Mouse (Mus musculus): ENCODE results near the gene Gm45021. TPM values are rescaled to one million over a fixed set of nuclear protein-coding genes. Genes with fewer than 3 reads are reported as not detected.
A peak's percentile ranks its signal among the peaks of the same experiment; 100 is the strongest.

The Gm45021 gene
- polyA plus RNA-seq, 1 experiment from 2014 or later: not detected

DNA sequence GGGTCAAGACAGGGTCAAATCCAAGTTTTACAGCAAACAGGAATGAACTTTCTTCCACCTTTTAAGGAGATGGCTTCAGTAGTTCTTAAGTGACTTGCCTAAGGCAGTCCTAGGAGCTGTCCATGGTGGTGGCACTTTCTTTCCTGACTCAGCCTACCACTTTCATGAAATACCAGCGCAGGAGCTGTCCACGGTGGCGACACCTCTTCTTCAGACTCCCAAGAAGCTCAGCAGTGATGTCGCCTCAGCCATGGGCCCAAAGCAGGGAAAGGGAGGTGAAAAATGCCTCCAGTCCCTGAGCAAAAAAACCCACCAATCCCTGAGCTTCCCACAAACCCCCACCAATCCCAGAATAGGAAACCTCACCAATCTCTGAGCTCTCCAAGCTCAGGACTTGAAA is 36.5 kb upstream of the Gm45021 start:
- H3K27me3 ChIP-seq (replicated peaks; ENCODE audit: control insufficient read depth, insufficient read depth, low read length): no peaks in the 10 kb centered on the region
- H3K4me3 ChIP-seq (ENCODE audit: low read length): no peak overlapping the region
- H3K9me3 ChIP-seq (ENCODE audit: control insufficient read depth, low read length): no peaks in the 10 kb centered on the region
- H3K4me1 ChIP-seq (ENCODE audit: control insufficient read depth, insufficient read depth, low read length): peaks cover 6% of the 10 kb centered on the region; the same call in 1 of the 2 replicates
- no peak overlapping the region for H3K9ac ChIP-seq (ENCODE audit: low read depth, low read length)
- 60% methylated on average over 4 of the region's 4 CpGs for WGBS
- H3K4me2 ChIP-seq (ENCODE audit: low read depth, low read length): no peak overlapping the region
- H3K36me3 ChIP-seq (ENCODE audit: control insufficient read depth, insufficient read depth, low read length): no peaks in the 10 kb centered on the region
- ATAC-seq: no peak
- H3K27ac ChIP-seq (ENCODE audit: low read length): no peak overlapping the region

DNA sequence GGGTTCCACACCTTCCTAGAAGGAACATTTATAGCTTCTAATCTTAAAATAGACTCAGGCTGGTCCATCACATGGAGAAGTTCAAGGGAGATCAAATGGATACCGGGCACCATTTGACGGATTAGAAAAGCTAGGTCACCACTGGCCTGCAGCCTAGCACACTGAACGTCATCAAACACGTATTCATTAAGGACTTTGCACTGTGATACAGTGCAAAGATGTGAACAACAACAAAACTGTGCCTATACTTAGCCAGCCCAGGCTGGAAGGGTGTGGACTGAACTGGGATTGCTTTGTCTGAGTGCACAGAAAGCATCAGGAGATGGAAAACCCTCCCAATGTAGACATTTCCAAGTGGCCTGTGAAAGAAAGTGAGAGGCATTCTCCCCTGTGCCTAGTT is 35.6 kb upstream of the Gm45021 start:
- WGBS: 79% methylated on average over 4 of the region's 4 CpGs
- H3K4me3 ChIP-seq (ENCODE audit: low read length): peak overlapping the region; percentile 55; the same call in 1 of the 2 replicates
- H3K9ac ChIP-seq (ENCODE audit: low read depth, low read length): peak overlapping the region; percentile 69; the same call in 1 of the 2 replicates
- peaks cover 6% of the 10 kb centered on the region; the same call in 1 of the 2 replicates for H3K4me1 ChIP-seq (ENCODE audit: control insufficient read depth, insufficient read depth, low read length)
- no peaks in the 10 kb centered on the region for H3K36me3 ChIP-seq (ENCODE audit: control insufficient read depth, insufficient read depth, low read length)
- peak overlapping the region; percentile 92 for H3K27ac ChIP-seq (ENCODE audit: low read length)
- ATAC-seq: no peak
- H3K4me2 ChIP-seq (ENCODE audit: low read depth, low read length): peak overlapping the region; percentile 77
- no peaks in the 10 kb centered on the region for H3K27me3 ChIP-seq (replicated peaks; ENCODE audit: control insufficient read depth, insufficient read depth, low read length)
- no peaks in the 10 kb centered on the region for H3K9me3 ChIP-seq (ENCODE audit: control insufficient read depth, low read length)

DNA sequence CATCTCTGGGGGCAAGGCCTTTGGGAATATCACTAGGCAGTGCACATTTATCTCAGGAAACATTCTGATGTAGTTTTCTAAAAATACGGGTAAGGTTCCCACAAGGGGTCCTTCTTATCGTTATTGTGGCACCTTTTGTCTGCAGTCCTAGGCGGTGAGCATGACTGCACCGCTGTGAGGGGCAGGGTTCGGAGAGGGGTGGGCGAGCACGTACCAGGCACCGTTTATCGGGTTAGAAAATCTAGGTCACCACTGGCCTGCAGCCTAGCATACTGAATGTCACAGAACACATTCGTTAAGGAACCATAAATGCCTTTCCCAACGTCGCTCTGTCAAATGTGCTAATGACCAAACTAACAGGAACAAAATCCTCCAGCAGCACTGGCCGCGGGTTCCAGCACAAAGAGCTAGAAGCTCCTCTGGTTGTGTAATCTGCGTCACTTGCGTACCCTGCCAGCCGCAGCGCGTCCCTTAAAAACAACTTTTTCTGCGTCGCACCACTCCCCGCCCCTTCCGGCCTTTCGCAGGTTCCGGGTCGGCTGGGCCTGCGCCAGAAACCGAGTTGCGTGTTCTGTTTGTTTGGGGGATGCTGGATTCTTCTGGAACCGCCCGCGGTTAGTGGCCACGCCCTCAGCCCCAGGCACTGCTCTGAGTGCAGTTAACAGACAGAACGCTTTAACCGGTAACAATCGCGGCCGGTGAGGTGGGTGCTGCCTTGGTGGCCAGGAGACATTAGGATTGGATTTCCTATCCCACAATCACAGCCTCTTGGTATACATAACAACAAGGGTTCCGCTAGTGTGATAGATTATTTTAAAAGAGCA is 34.9 kb upstream of the Gm45021 start, which contains the start of gene Lrrc61:
Gene Lrrc61, plus strand, starts transcription at position 517 of the 824 bp plus-strand sequence.
- H3K4me3 ChIP-seq (ENCODE audit: low read length): peak within 1 kb of the TSS; percentile 55
- H3K36me3 ChIP-seq (ENCODE audit: control insufficient read depth, insufficient read depth, low read length): no peaks in the 10 kb centered on the region
- no peaks in the 10 kb centered on the region for H3K27me3 ChIP-seq (replicated peaks; ENCODE audit: control insufficient read depth, insufficient read depth, low read length)
- peak within 1 kb of the TSS; percentile 77 for H3K4me2 ChIP-seq (ENCODE audit: low read depth, low read length)
- WGBS: under 1% methylated on average over 39 of the region's 39 CpGs
- H3K9ac ChIP-seq (ENCODE audit: low read depth, low read length): peak within 1 kb of the TSS; percentile 69
- peak within 1 kb of the TSS; percentile 92 for H3K27ac ChIP-seq (ENCODE audit: low read length)
- peak; percentile 95 for ATAC-seq
- H3K9me3 ChIP-seq (ENCODE audit: control insufficient read depth, low read length): no peaks in the 10 kb centered on the region
- peaks cover 6% of the 10 kb centered on the region; the same call in 1 of the 2 replicates for H3K4me1 ChIP-seq (ENCODE audit: control insufficient read depth, insufficient read depth, low read length)

DNA sequence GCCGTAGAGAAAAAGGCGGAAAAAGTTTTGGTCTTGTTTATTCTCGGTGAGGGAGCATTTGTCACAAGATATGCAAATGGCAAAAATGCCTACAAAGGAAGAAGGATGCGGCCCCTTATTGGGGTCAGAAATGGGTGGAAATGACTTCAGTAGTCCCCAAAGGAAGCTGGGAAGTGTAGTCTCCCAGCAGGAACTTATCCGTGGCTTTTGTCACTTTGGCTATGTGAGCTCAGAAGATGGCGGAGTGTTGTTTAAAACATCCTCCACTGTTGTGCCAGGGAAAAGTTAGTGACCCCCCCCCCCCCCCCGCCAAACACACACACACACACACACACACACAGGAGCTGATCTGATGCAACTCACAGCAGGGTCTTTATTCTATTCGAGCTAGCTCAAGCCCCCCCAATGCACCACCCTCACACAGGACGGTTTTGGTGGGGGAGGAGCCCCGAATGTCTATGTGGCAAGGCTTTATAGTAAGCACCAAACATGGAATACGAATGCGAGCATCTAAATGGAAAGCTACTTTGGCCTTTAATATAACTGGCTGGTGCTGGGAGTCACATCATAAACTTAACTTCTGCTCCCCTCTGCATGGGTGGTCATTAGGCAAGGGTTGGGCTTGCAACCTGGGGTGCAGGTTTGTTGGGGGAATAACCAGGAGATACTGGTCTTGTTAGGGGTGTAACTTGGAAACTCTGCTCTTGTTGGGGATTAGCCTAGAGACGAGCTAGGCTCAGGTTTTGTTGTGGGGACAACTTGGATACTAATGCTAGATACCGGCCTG is 34.1 kb upstream of the Gm45021 start:
- Histone ChIP-seq H3K9ac (ENCODE audit: low read depth, low read length) (peak overlapping the region; percentile 69), H3K27ac (ENCODE audit: low read length) (peak overlapping the region; percentile 92), H3K27me3 (replicated peaks; ENCODE audit: control insufficient read depth, insufficient read depth, low read length) (no peaks in the 10 kb centered on the region), H3K9me3 (ENCODE audit: control insufficient read depth, low read length) (no peaks in the 10 kb centered on the region), H3K4me3 (ENCODE audit: low read length) (peak overlapping the region; percentile 55), H3K4me2 (ENCODE audit: low read depth, low read length) (peak overlapping the region; percentile 77), H3K36me3 (ENCODE audit: control insufficient read depth, insufficient read depth, low read length) (no peaks in the 10 kb centered on the region), H3K4me1 (ENCODE audit: control insufficient read depth, insufficient read depth, low read length) (peaks cover 6% of the 10 kb centered on the region; the same call in 1 of the 2 replicates)
- WGBS: 29% methylated on average over 13 of the region's 14 CpGs
- ATAC-seq: peak; percentile 82

DNA sequence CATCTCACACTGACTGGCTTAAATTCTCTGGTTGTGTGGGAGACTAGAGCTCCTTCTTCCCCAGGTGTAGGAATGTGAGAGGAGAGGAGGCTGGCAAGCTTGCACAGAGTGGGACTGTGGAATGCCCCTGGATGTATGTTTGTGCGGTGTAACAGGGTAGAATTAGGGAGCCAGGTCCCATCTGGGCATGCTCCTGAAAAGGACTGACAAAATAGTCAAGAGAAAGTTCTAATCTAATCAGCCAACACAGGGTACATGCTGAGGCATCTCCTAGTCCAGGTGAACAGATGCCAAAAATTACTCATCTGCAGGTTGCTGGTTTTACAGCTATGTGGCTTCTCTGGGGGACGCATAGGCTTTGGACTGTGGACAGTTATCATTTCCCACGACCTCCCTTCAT is 33.5 kb upstream of the Gm45021 start:
- WGBS: 87% methylated on average over 3 of the region's 3 CpGs
- Histone ChIP-seq H3K36me3 (ENCODE audit: control insufficient read depth, insufficient read depth, low read length) (no peaks in the 10 kb centered on the region), H3K9me3 (ENCODE audit: control insufficient read depth, low read length) (no peaks in the 10 kb centered on the region), H3K4me2 (ENCODE audit: low read depth, low read length) (no peak overlapping the region), H3K9ac (ENCODE audit: low read depth, low read length) (no peak overlapping the region), H3K4me3 (ENCODE audit: low read length) (no peak overlapping the region), H3K4me1 (ENCODE audit: control insufficient read depth, insufficient read depth, low read length) (peaks cover 6% of the 10 kb centered on the region; the same call in 1 of the 2 replicates), H3K27me3 (replicated peaks; ENCODE audit: control insufficient read depth, insufficient read depth, low read length) (no peaks in the 10 kb centered on the region), H3K27ac (ENCODE audit: low read length) (peak overlapping the region; percentile 92; the same call in 1 of the 2 replicates)
- ATAC-seq: no peak

DNA sequence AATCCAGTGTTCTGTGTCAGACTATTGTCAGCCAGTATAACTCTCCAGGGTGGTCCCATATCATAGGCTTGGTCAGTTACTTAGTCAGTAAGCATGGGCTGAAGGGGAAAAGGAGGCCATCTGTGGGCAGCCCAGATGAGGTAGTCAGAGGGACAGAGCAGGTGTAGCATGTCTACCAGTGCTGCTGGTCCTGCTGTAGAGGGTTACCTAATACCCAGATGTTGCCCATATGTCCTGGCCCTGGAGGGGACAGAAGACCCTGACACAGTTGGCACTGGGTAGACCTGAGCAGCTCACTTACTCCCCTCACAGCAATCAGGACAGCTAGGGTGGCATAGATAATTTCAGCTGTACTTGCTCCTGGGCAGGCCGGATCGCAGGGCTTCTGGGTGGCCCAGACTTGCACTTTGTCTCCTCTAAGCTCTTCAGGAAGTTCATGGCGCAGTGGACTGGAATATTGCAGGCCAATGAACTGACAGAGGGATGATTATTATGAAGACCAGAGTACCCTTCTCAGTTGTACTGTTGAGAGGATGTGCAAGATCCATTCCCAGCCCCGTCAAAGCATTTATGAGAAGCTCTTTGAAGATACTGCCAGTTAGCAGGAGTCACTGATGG is 23.6 kb upstream of the Gm45021 start:
- no peaks in the 10 kb centered on the region for H3K9me3 ChIP-seq (ENCODE audit: control insufficient read depth, low read length)
- ATAC-seq: peak; percentile 12; the same call in 1 of the 2 replicates
- 72% methylated on average over 4 of the region's 4 CpGs for WGBS
- H3K27ac ChIP-seq (ENCODE audit: low read length): no peak overlapping the region
- peaks cover 15% of the 10 kb centered on the region for H3K4me1 ChIP-seq (ENCODE audit: control insufficient read depth, insufficient read depth, low read length)
- H3K4me3 ChIP-seq (ENCODE audit: low read length): no peak overlapping the region
- H3K36me3 ChIP-seq (ENCODE audit: control insufficient read depth, insufficient read depth, low read length): no peaks in the 10 kb centered on the region; the same call in 1 of the 2 replicates
- no peak overlapping the region for H3K4me2 ChIP-seq (ENCODE audit: low read depth, low read length)
- no peak overlapping the region for H3K9ac ChIP-seq (ENCODE audit: low read depth, low read length)
- no peaks in the 10 kb centered on the region for H3K27me3 ChIP-seq (replicated peaks; ENCODE audit: control insufficient read depth, insufficient read depth, low read length)

DNA sequence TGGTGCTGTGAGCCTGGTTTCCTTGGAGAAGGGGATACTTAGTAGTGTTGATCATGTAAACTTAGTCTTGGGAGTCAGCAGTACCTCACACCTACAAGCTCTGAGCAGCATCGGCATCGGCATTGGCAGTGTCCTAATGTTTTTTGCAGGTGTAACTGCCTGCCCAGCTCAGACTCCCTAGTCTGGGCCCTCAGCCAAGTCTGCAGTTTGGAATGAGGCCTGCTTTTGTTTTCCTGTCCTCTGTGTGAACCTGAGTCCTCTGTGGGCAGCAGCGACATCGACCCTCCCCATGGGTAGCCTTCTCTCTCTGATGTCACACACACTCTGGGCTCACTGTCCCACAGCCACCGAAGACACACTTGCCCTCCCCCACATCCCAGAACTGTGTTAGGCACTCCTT is 23.1 kb upstream of the Gm45021 start:
- H3K9ac ChIP-seq (ENCODE audit: low read depth, low read length): no peak overlapping the region
- no peaks in the 10 kb centered on the region for H3K27me3 ChIP-seq (replicated peaks; ENCODE audit: control insufficient read depth, insufficient read depth, low read length)
- WGBS: 45% methylated on average over 5 of the region's 5 CpGs
- no peak overlapping the region for H3K4me2 ChIP-seq (ENCODE audit: low read depth, low read length)
- H3K9me3 ChIP-seq (ENCODE audit: control insufficient read depth, low read length): no peaks in the 10 kb centered on the region
- peak; percentile 47 for ATAC-seq
- no peak overlapping the region for H3K27ac ChIP-seq (ENCODE audit: low read length)
- H3K4me3 ChIP-seq (ENCODE audit: low read length): no peak overlapping the region
- no peaks in the 10 kb centered on the region; the same call in 1 of the 2 replicates for H3K36me3 ChIP-seq (ENCODE audit: control insufficient read depth, insufficient read depth, low read length)
- peaks cover 15% of the 10 kb centered on the region for H3K4me1 ChIP-seq (ENCODE audit: control insufficient read depth, insufficient read depth, low read length)

DNA sequence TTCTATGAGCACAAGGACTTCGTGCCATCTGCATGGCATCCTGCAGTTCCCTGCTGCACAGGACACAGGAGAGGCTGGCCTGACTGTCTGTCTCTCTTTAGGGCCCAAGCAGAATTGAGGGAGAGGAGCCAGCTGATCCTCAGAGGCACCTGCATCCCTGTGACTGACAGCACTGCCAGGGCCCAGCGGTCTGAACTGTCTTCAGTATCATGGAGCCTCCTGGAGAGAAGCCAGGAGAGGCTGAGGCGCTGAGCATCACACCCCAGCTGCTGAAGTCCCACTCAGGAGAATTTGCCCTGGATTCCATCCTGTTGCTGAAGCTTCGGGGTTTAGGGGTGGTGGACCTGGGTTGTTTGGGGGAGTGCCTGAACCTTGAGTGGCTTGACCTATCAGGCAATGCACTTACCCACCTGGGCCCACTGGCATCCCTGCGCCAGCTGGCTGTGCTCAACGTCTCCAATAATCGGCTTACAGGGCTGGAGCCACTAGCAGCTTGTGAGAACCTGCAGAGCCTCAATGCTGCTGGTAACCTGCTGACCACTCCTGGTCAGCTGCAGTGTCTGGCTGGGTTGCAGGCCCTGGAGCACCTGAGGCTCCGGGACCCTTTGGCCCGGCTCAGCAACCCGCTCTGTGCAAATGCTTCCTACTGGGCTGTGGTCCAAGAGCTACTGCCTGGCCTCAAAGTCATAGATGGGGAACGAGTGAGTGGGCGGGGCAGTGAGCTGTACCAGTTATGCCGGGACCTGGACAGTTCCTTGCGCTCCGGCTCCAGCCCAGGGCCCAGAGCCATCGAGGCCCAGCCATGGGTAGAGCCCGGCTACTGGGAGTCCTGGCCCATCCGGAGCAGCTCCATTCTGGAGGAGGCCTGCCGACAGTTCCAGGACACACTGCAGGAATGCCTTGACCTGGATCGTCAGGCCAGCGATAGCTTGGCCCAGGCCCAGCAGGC is 21.1 kb upstream of the Gm45021 start:
- WGBS: 65% methylated on average over 21 of the region's 21 CpGs
- Histone ChIP-seq H3K9ac (ENCODE audit: low read depth, low read length) (no peak overlapping the region), H3K9me3 (ENCODE audit: control insufficient read depth, low read length) (no peaks in the 10 kb centered on the region), H3K36me3 (ENCODE audit: control insufficient read depth, insufficient read depth, low read length) (no peaks in the 10 kb centered on the region; the same call in 1 of the 2 replicates), H3K27me3 (replicated peaks; ENCODE audit: control insufficient read depth, insufficient read depth, low read length) (no peaks in the 10 kb centered on the region), H3K4me2 (ENCODE audit: low read depth, low read length) (no peak overlapping the region), H3K27ac (ENCODE audit: low read length) (peak overlapping the region; percentile 60; the same call in 1 of the 2 replicates), H3K4me1 (ENCODE audit: control insufficient read depth, insufficient read depth, low read length) (peaks cover 20% of the 10 kb centered on the region), H3K4me3 (ENCODE audit: low read length) (no peak overlapping the region)
- peak; percentile 36; the same call in 1 of the 2 replicates for ATAC-seq
